Mouse (Mus musculus): ENCODE data around the gene Gys1.

DNA sequence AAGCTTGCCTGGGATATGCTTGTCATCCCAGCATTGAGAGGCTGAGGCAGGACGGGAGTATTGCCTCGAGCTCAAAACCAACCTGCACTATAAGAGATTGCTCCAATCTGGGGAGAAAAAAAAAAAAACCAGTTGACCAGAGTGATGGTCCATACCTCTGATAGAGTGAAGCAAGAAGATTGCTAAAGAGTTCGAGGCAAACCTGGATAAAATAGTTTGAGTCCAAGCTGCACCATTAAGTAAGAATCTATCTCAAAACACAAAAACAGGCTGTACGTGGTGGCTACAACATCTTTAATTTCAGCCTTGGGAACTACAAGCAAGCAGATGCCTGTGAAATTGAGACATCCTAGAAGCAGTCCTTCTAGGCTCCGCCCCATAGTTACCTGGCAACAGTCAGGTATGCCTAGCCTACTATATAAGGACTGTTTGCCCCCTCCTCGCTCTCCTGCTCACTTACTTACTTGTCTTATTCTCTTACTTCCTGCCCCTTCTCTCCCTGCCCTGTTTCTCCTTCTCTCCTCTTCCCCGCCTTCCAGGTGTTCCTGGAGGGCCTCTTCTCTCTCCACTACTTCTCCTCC is 32.5 kb downstream of the Gys1 start:
- no peak for TF ChIP-seq CTCF (IDR thresholded peaks at IDR 0.05; ENCODE audit: low read depth, low read length)
- no peak for TF ChIP-seq EP300 (IDR thresholded peaks at IDR 0.05; ENCODE audit: insufficient read depth, low read depth, low read length)
- TF ChIP-seq POLR2A (IDR thresholded peaks at IDR 0.05; ENCODE audit: insufficient read depth, low read length) = no peak
